Mouse (Mus musculus) forebrain, embryonic 16.5 days (tissue): ENCODE data around the gene Zbtb20. TPM values are rescaled to one million over a fixed set of nuclear protein-coding genes. Genes with fewer than 3 reads are reported as not detected.

Source experiments
- ATAC-seq: fragments of 200-750 bp; cut with Nextera tagmentation; 2 replicates; pipeline ENCODE4 v1.8.0; 2017; ENCODE audit warnings: mild to moderate bottlenecking, moderate library complexity
- H3K27ac ChIP-seq: fragments of 300-500 bp; sonication (generic); 2 replicates; pipeline ENCODE4 v1.5.1; 2014; ENCODE audit warnings: low read length, control low read depth
- H3K27me3 ChIP-seq: fragments of 300-500 bp; sonication (generic); replicated peaks from 2 replicates; pipeline ENCODE4 v1.6.1; 2014; ENCODE audit warnings: low read length; ENCODE audit not compliant: control insufficient read depth, insufficient read depth
- H3K36me3 ChIP-seq: fragments of 300-500 bp; sonication (generic); 2 replicates; pipeline ENCODE4 v1.6.1; 2014; ENCODE audit not compliant: control insufficient read depth, insufficient read depth
- H3K4me1 ChIP-seq: fragments of 300-500 bp; sonication (generic); replicated peaks from 2 replicates; pipeline ENCODE4 v1.6.1; 2014; ENCODE audit warnings: low read length; ENCODE audit not compliant: control insufficient read depth, insufficient read depth
- H3K4me2 ChIP-seq: fragments of 300-500 bp; sonication (generic); 2 replicates; pipeline ENCODE4 v1.6.1; 2014; ENCODE audit warnings: mild to moderate bottlenecking, low read length, control low read depth
- H3K4me3 ChIP-seq: fragments of 300-500 bp; sonication (generic); replicated peaks from 2 replicates; pipeline ENCODE4 v1.5.1; 2014; ENCODE audit warnings: mild to moderate bottlenecking, low read length, control low read depth
- H3K9ac ChIP-seq: fragments of 300-500 bp; sonication (generic); replicated peaks from 2 replicates; pipeline ENCODE4 v1.6.1; 2014; ENCODE audit warnings: low read depth, low read length, control low read depth
- H3K9me3 ChIP-seq: fragments of 300-500 bp; sonication (generic); 2 replicates; pipeline ENCODE4 v1.6.1; 2016; ENCODE audit warnings: low read length; ENCODE audit not compliant: control insufficient read depth
- WGBS: fragments of 180-500 bp; shearing (Covaris S2); extraction: QIAGEN DNeasy Blood & Tissue Kit; methylation state at CpG from one replicate; pipeline ENCODE4 v1.1.7; 2014; 5-methylcytosine and 5-hydroxymethylcytosine counted together
- polyA plus RNA-seq: library from polyadenylated mRNA; unstranded; fragments of >200 nt; fragmentation: Nextera tagmentation; extraction: Ambion mirVana; gene quantifications from 2 replicates; pipeline ENCODE4 v1.2.1, GENCODE M21; 2015

The Zbtb20 gene
- polyA plus RNA-seq, 1 experiment from 2014 or later = 126 TPM

GRCm38 (mm10) chr16:43080923-43081702, 205.4 kb downstream of the Zbtb20 start:
- peak overlapping the region; percentile 48 for H3K27ac ChIP-seq
- H3K36me3 ChIP-seq = no peaks in the 10 kb centered on the region
- WGBS = 61% methylated on average over 5 of the region's 5 CpGs

DNA sequence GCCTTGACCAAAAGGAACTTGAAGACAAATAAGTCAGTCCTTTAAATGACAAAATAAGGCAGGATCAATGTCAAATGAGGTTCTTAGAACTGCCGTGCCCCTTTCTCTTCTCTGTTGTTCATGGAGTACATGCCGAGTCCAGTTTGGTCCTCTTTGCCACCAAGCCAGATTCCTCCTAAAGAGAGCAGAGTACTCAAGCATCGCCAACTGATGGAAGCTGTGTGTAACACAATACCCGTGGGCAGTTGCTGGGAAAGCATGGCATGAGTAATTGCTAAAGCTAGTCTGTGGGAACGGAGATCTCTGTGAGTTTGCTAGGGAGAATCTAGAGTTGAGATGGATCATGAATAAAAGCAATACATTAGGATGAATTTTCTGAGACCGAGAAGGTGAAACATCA, 206.3 kb downstream of the Zbtb20 start:
- no peak overlapping the region for H3K4me2 ChIP-seq
- no peaks in the 10 kb centered on the region for H3K36me3 ChIP-seq
- no peak overlapping the region for H3K27ac ChIP-seq
- no peak for ATAC-seq
- WGBS = 72% methylated on average over 6 of the region's 6 CpGs
- H3K4me1 ChIP-seq = peaks cover 10% of the 10 kb centered on the region
- no peaks in the 10 kb centered on the region for H3K9me3 ChIP-seq
- H3K9ac ChIP-seq = no peak overlapping the region
- H3K27me3 ChIP-seq = no peaks in the 10 kb centered on the region
- H3K4me3 ChIP-seq = no peak overlapping the region

More at GRCm38 (mm10) chr16:43080923-43081702, 205.4 kb downstream of the Zbtb20 start:
- Histone ChIP-seq H3K27me3 (no peaks in the 10 kb centered on the region), H3K4me3 (no peak overlapping the region), H3K4me1 (peaks cover 10% of the 10 kb centered on the region), H3K4me2 (no peak overlapping the region), H3K9ac (no peak overlapping the region), H3K9me3 (no peaks in the 10 kb centered on the region)
- peak; percentile 83 for ATAC-seq

GRCm38 (mm10) chr16:43082801-43083200, 207.1 kb downstream of the Zbtb20 start:
- H3K36me3 ChIP-seq = no peaks in the 10 kb centered on the region
- H3K4me3 ChIP-seq = no peak overlapping the region
- H3K4me2 ChIP-seq = no peak overlapping the region
- peaks cover 10% of the 10 kb centered on the region for H3K4me1 ChIP-seq
- H3K9ac ChIP-seq = no peak overlapping the region
- no peaks in the 10 kb centered on the region for H3K9me3 ChIP-seq
- no peak for ATAC-seq
- no peaks in the 10 kb centered on the region for H3K27me3 ChIP-seq
- 72% methylated on average over 5 of the region's 5 CpGs for whole genome bisulfite sequencing
- no peak overlapping the region for H3K27ac ChIP-seq

GRCm38 (mm10) chr16:43090188-43090587, 214.5 kb downstream of the Zbtb20 start:
- 67% methylated on average over 3 of the region's 3 CpGs for WGBS
- Histone ChIP-seq H3K4me3 (no peak overlapping the region), H3K4me1 (peaks cover 5% of the 10 kb centered on the region), H3K27me3 (no peaks in the 10 kb centered on the region), H3K9ac (no peak overlapping the region), H3K27ac (no peak overlapping the region), H3K9me3 (no peaks in the 10 kb centered on the region), H3K4me2 (no peak overlapping the region), H3K36me3 (no peaks in the 10 kb centered on the region)
- peak; percentile 81; the same call in 1 of the 2 replicates for ATAC-seq

- WGBS = 85% methylated on average over 1 of the region's 1 CpGs
These were observed 218.5 kb downstream of the Zbtb20 start for GRCm38 (mm10) chr16:43094161-43094560.

DNA sequence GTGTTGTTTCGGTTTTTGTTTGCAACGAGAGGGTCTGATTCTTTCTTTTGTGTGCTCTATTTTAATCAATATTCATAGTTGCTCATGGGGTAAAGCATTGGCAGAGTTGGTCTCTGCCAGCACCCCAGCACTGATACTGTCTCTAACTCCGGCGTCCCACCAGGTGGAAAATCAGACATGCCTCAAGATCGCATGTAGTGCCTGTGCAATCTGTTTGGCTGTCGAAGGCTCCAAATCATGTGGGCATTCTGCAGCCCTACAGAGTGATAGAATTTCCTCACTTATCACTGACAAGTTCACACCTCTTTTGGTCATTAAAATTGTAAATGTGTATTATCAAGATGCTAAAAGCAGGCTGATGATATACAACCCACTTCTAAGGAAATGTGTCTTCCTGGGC, 219.1 kb downstream of the Zbtb20 start:
- no peak overlapping the region for H3K9ac ChIP-seq
- H3K4me3 ChIP-seq = no peak overlapping the region
- no peaks in the 10 kb centered on the region for H3K36me3 ChIP-seq
- WGBS = 56% methylated on average over 6 of the region's 6 CpGs
- H3K4me1 ChIP-seq = peaks cover 11% of the 10 kb centered on the region
- H3K4me2 ChIP-seq = no peak overlapping the region
- no peaks in the 10 kb centered on the region for H3K27me3 ChIP-seq
- no peak overlapping the region for H3K27ac ChIP-seq
- no peaks in the 10 kb centered on the region for H3K9me3 ChIP-seq
- ATAC-seq = peak; percentile 67

More at GRCm38 (mm10) chr16:43094161-43094560, 218.5 kb downstream of the Zbtb20 start:
- Histone ChIP-seq H3K27ac (no peak overlapping the region), H3K4me2 (no peak overlapping the region), H3K9ac (no peak overlapping the region), H3K36me3 (no peaks in the 10 kb centered on the region), H3K4me1 (peaks cover 11% of the 10 kb centered on the region), H3K27me3 (no peaks in the 10 kb centered on the region), H3K4me3 (no peak overlapping the region), H3K9me3 (no peaks in the 10 kb centered on the region)
- no peak for ATAC-seq

GRCm38 (mm10) chr16:43096040-43096439, 220.4 kb downstream of the Zbtb20 start:
- Histone ChIP-seq H3K27me3 (no peaks in the 10 kb centered on the region), H3K4me1 (peaks cover 11% of the 10 kb centered on the region), H3K4me3 (no peak overlapping the region), H3K27ac (peak overlapping the region; percentile 65), H3K9me3 (no peaks in the 10 kb centered on the region), H3K36me3 (no peaks in the 10 kb centered on the region), H3K9ac (no peak overlapping the region), H3K4me2 (no peak overlapping the region)
- peak; percentile 75 for ATAC-seq

DNA sequence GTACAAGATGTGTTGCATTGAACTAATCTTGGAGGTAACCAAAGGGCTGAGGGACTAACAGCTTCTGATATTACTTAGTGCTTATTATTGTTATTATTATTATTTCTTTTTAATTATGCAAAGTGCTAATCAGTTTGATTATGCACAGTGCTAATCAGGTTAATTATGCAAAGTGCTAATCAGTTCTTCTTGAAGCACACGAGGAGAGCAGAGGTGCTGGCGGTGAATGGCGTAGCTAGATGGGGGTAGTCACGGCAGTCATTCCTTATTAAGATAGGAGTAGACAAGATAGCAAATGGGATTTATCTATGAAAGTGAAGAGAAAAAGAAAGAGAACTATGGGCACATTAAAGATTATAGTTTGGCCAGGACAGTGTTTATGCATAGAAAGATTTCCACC, 222.5 kb downstream of the Zbtb20 start:
- Histone ChIP-seq H3K9me3 (no peaks in the 10 kb centered on the region), H3K4me1 (peaks cover 11% of the 10 kb centered on the region), H3K4me3 (no peak overlapping the region), H3K9ac (no peak overlapping the region), H3K27me3 (no peaks in the 10 kb centered on the region), H3K4me2 (no peak overlapping the region), H3K27ac (no peak overlapping the region), H3K36me3 (no peaks in the 10 kb centered on the region)
- peak; percentile 43; the same call in 1 of the 2 replicates for ATAC-seq
- WGBS = 29% methylated on average over 4 of the region's 4 CpGs

DNA sequence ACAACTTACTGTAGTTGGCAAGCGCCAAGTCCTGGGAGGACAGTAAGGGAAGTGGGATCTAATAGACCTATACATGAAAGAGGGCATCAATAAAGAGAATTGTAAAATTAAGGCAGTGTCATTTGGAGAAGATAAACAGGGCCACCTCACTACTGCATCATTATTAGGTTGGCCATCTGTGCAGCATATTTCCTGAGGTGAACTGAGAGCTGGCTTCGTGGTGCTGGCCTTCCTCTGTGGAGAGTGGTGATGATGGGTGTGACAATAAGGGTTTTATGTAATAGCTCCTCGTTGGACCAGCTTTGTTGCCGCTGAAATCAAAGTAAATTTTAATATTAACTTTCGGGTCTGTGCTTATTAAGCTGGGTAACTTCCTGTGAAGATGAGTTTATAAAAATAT, 223.0 kb downstream of the Zbtb20 start:
- Histone ChIP-seq H3K27me3 (no peaks in the 10 kb centered on the region), H3K4me1 (peaks cover 11% of the 10 kb centered on the region), H3K4me2 (no peak overlapping the region), H3K36me3 (no peaks in the 10 kb centered on the region), H3K4me3 (no peak overlapping the region), H3K27ac (no peak overlapping the region), H3K9ac (no peak overlapping the region), H3K9me3 (no peaks in the 10 kb centered on the region)
- 0 out of 2 replicates have a peak, but pooled peaks have one; percentile 22 for ATAC-seq
- WGBS = 69% methylated on average over 5 of the region's 5 CpGs
